Comparison of ENCODE assay signal across 11 mouse cellular contexts in genomic region chr8:11981458-11981857, GRCm38 (mm10).
A peak's percentile ranks its signal among the peaks of the same experiment; 100 is the strongest.
DNase-seq lines count a peak whose midpoint lies in the region; ATAC-seq and TF ChIP-seq lines count a peak whose summit lies in the region.
"Had no signal": no experiment of that assay in that cellular context is flagged by ENCODE, and none has a peak within 500 bp of the region (broad histone marks: within the 10 kb centered on the region; RNA-seq: fewer than 3 reads in every experiment).

No protein-coding gene starts in this region.

- TF ChIP-seq CTCF in gastrocnemius, adult 2 months (IDR thresholded peaks at IDR 0.05): peak; percentile 46
- TF ChIP-seq CTCF in midbrain, postnatal 0 days (IDR thresholded peaks at IDR 0.05): peak; percentile 50

- H3K4me1 ChIP-seq in midbrain, postnatal 0 days (ENCODE audit: insufficient read depth, low read length): no peaks in the 10 kb centered on the region
- 0 out of 2 replicates have a peak, but pooled peaks cover 3% of the 10 kb centered on the region for H3K4me1 ChIP-seq in midbrain, embryonic 13.5 days (replicated peaks)
- no peaks in the 10 kb centered on the region for H3K4me1 ChIP-seq in forebrain, embryonic 16.5 days (replicated peaks; ENCODE audit: control insufficient read depth, insufficient read depth, low read length)
- H3K4me1 ChIP-seq: hindbrain, embryonic 15.5 days; liver, embryonic 13.5 days had no signal

- 77% methylated on average over 2 of the region's 2 CpGs for WGBS in midbrain, postnatal 0 days
- WGBS in midbrain, embryonic 13.5 days: 76% methylated on average over 2 of the region's 2 CpGs
- 88% methylated on average over 2 of the region's 2 CpGs for WGBS in forebrain, embryonic 16.5 days

- no peak overlapping the region for H3K27ac ChIP-seq in gastrocnemius, adult 2 months
- no peak overlapping the region for H3K27ac ChIP-seq in midbrain, postnatal 0 days (ENCODE audit: low read depth, low read length)
- no peak overlapping the region for H3K27ac ChIP-seq in midbrain, embryonic 13.5 days
- H3K27ac ChIP-seq in forebrain, embryonic 16.5 days (ENCODE audit: low read length): no peak overlapping the region
- H3K27ac ChIP-seq: hindbrain, embryonic 15.5 days; liver, embryonic 13.5 days had no signal

- H3K4me3 ChIP-seq in gastrocnemius, adult 2 months: no peak overlapping the region
- H3K4me3 ChIP-seq in midbrain, postnatal 0 days (ENCODE audit: low read depth, low read length): no peak overlapping the region
- no peak overlapping the region for H3K4me3 ChIP-seq in midbrain, embryonic 13.5 days (replicated peaks)
- no peak overlapping the region for H3K4me3 ChIP-seq in forebrain, embryonic 16.5 days (replicated peaks; ENCODE audit: low read length)
- H3K4me3 ChIP-seq: erythroblast, embryonic 14.5 days; hindbrain, embryonic 15.5 days; liver, embryonic 13.5 days had no signal

- no peaks in the 10 kb centered on the region for H3K27me3 ChIP-seq in midbrain, postnatal 0 days (ENCODE audit: insufficient read depth, low read length)
- H3K27me3 ChIP-seq in midbrain, embryonic 13.5 days: peaks cover 11% of the 10 kb centered on the region; the same call in 1 of the 2 replicates
- H3K27me3 ChIP-seq in splenic B cell, adult 2 months (ENCODE audit: control insufficient read depth, insufficient read depth, low read length, poor library complexity, severe bottlenecking): no peaks in the 10 kb centered on the region
- H3K27me3 ChIP-seq in forebrain, embryonic 16.5 days (replicated peaks; ENCODE audit: control insufficient read depth, insufficient read depth, low read length): no peaks in the 10 kb centered on the region
- H3K27me3 ChIP-seq: hindbrain, embryonic 15.5 days; liver, embryonic 13.5 days had no signal

- ATAC-seq in midbrain, postnatal 0 days (ENCODE audit: low FRiP score): no peak
- ATAC-seq in midbrain, embryonic 13.5 days: no peak
- ATAC-seq in forebrain, embryonic 16.5 days: no peak

- no peak overlapping the region for H3K9ac ChIP-seq in midbrain, postnatal 0 days (replicated peaks; ENCODE audit: low read length, poor library complexity, severe bottlenecking)
- H3K9ac ChIP-seq in midbrain, embryonic 13.5 days (replicated peaks): no peak overlapping the region
- no peak overlapping the region for H3K9ac ChIP-seq in forebrain, embryonic 16.5 days (replicated peaks; ENCODE audit: low read depth, low read length)
- H3K9ac ChIP-seq: hindbrain, embryonic 15.5 days; liver, embryonic 13.5 days had no signal

- no peak overlapping the region for H3K4me2 ChIP-seq in midbrain, postnatal 0 days (ENCODE audit: low read depth, low read length, poor library complexity, severe bottlenecking)
- no peak overlapping the region for H3K4me2 ChIP-seq in midbrain, embryonic 13.5 days (replicated peaks)
- no peak overlapping the region for H3K4me2 ChIP-seq in forebrain, embryonic 16.5 days (ENCODE audit: low read length)
- H3K4me2 ChIP-seq: hindbrain, embryonic 15.5 days; liver, embryonic 13.5 days had no signal

- H3K36me3 ChIP-seq in midbrain, postnatal 0 days (ENCODE audit: insufficient read depth, low read length): no peaks in the 10 kb centered on the region
- H3K36me3 ChIP-seq in midbrain, embryonic 13.5 days: no peaks in the 10 kb centered on the region
- no peaks in the 10 kb centered on the region for H3K36me3 ChIP-seq in splenic B cell, adult 2 months (ENCODE audit: control insufficient read depth, insufficient read depth, low read length, poor library complexity, severe bottlenecking)
- no peaks in the 10 kb centered on the region for H3K36me3 ChIP-seq in forebrain, embryonic 16.5 days (ENCODE audit: control insufficient read depth, insufficient read depth)
- H3K36me3 ChIP-seq: hindbrain, embryonic 15.5 days; liver, embryonic 13.5 days had no signal

- intact Hi-C loops in gastrocnemius, adult 2 months (cut with DNase I): no loop called here
- intact Hi-C loops in gastrocnemius, postnatal 14 days (cut with DNase I; ENCODE audit: low total_unique reads): no loop called here

- no peaks in the 10 kb centered on the region for H3K9me3 ChIP-seq in midbrain, postnatal 0 days (ENCODE audit: low read length)
- no peaks in the 10 kb centered on the region for H3K9me3 ChIP-seq in midbrain, embryonic 13.5 days
- no peaks in the 10 kb centered on the region for H3K9me3 ChIP-seq in forebrain, embryonic 16.5 days (ENCODE audit: control insufficient read depth, low read length)
- H3K9me3 ChIP-seq: hindbrain, embryonic 15.5 days; liver, embryonic 13.5 days had no signal

- DNase-seq in gastrocnemius, adult 2 months: no peak
- DNase-seq in gastrocnemius, postnatal 14 days: no peak
- no peak for DNase-seq in midbrain, postnatal 0 days (ENCODE audit: low spot score)
- peak; percentile 8 for DNase-seq in c-Kit-positive CD71-positive TER-119-positive erythroid progenitor cells, embryonic 14.5 days (ENCODE audit: low spot score)
- peak; percentile 47 for DNase-seq in splenic B cell, adult 2 months (ENCODE audit: low read depth, low spot score)
- no peak for DNase-seq in right cerebral cortex, postnatal 36 days (ENCODE audit: low spot score in 2 of 2)
- DNase-seq: liver, embryonic 13.5 days had no signal

Comparison
In these comparisons a context has a peak if more than half of its experiments do, and no peak if none do; other contexts are left out.
1. DNase-seq: peak in c-Kit-positive CD71-positive TER-119-positive erythroid progenitor cells, embryonic 14.5 days (single experiment) and splenic B cell, adult 2 months (single experiment); none in gastrocnemius, adult 2 months (single experiment), gastrocnemius, postnatal 14 days (single experiment), midbrain, postnatal 0 days (single experiment) and right cerebral cortex, postnatal 36 days (0 of 2).